Mouse (Mus musculus): ENCODE results near the gene Gm11034. TPM values are rescaled to one million over a fixed set of nuclear protein-coding genes. Genes with fewer than 3 reads are reported as not detected.
A peak's percentile ranks its signal among the peaks of the same experiment; 100 is the strongest.

The Gm11034 gene
- polyA plus RNA-seq, 1 experiment = not detected

DNA sequence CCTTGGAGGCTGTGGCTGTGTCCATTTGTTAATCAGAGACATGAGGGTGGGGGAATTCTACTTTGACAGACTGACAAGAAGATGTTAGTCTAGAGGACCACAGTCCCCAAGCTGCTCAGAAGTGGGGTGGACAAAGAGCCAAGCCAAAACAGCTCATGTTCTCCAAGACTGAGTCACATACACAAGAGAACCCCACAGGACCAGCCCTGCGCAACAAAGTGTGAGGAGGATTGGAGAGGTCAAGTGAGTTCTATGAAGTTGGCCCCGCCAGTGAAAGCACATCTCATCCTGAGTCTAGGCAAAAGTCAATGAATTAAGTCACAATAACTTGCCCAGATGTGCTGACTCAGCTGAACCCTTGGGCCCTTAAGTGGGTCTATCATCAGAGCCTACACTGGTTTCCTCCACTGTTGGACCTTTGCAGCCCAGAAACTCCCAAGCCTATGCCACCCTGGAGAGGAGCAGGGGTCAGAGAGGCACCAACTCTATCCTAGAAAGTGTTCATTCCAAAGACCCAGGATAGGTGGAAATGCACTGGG, 25.6 kb downstream of the Gm11034 start:
- Histone ChIP-seq H3K27ac (ENCODE audit: insufficient read depth, low read length) (no peak overlapping the region), H3K4me3 (ENCODE audit: insufficient read depth, low read length) (no peak overlapping the region), H3K4me1 (ENCODE audit: control insufficient read depth, insufficient read depth, low read length) (no peaks in the 10 kb centered on the region)
- TF ChIP-seq CTCF (IDR thresholded peaks at IDR 0.05; ENCODE audit: borderline replicate concordance, insufficient read depth, low read length) (no peak), POLR2A (IDR thresholded peaks at IDR 0.05; ENCODE audit: low read depth, low read length) (no peak)

DNA sequence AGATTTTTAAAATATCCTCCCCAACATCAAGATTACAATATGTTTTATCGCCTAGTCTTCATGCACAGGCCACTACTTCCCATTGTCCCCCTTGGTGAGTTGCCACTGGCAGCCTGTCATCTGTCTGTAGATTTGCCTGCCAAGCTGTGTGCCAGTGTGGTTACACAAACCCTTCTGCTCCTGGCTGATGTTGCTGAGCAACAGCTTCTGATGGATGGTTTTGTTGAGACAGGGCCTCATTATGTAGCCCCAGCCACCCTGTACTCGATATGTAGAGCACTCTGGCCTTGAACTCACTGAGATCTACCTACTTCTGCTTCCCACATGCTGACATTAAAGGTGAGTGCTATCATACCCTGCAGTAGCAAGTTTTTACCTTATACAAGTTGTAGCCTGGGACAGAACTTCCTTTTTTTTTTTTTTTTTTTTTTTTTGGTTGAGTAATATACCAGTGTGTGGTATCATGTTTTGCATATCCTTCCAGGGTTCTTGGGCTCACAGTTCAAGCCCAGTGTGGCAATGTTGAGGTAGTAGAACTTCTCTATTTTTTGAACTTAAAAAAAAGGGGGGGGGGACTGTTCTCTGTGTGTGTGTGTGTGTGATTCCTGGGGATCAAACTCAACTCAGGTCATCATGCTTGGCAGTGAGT, 29.8 kb downstream of the Gm11034 start:
- no peak overlapping the region for H3K27ac ChIP-seq (ENCODE audit: insufficient read depth, low read length)
- no peaks in the 10 kb centered on the region for H3K4me1 ChIP-seq (ENCODE audit: control insufficient read depth, insufficient read depth, low read length)
- no peak overlapping the region for H3K4me3 ChIP-seq (ENCODE audit: insufficient read depth, low read length)
- TF ChIP-seq CTCF (IDR thresholded peaks at IDR 0.05; ENCODE audit: borderline replicate concordance, insufficient read depth, low read length) (no peak), POLR2A (IDR thresholded peaks at IDR 0.05; ENCODE audit: low read depth, low read length) (no peak)

DNA sequence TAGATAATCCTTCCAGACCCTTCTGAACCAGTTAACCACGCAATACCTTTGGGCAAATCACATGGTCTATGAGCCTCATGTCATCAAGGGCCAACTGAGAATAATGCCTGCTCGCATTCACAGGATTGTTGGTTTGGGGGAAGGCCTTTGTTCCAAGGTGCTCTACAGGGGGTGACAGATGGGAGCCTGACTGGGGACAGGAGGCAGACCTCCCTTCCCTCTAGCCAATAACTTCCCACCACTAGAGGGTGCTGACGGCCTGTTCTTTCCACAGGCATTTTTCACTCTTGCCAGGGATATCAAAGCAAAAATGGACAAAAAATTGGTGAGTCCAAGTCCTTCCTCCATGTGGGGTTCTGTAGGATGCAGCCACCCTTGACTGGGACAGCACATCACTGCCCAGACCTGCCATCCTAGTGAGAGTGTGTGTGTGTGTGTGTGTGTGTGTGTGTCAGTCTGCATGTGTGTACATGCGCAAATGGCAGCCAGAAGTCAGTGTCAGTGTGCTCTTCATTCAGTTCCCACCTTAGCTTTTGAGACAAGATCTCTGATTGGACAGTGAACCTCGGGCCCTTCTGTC, 36.0 kb downstream of the Gm11034 start:
- H3K4me3 ChIP-seq (ENCODE audit: insufficient read depth, low read length) = no peak overlapping the region
- TF ChIP-seq CTCF (IDR thresholded peaks at IDR 0.05; ENCODE audit: borderline replicate concordance, insufficient read depth, low read length) (peak; percentile 46; the same call in 1 of the 2 replicates), POLR2A (IDR thresholded peaks at IDR 0.05; ENCODE audit: low read depth, low read length) (no peak)
- H3K27ac ChIP-seq (ENCODE audit: insufficient read depth, low read length) = no peak overlapping the region
- H3K4me1 ChIP-seq (ENCODE audit: control insufficient read depth, insufficient read depth, low read length) = no peaks in the 10 kb centered on the region

DNA sequence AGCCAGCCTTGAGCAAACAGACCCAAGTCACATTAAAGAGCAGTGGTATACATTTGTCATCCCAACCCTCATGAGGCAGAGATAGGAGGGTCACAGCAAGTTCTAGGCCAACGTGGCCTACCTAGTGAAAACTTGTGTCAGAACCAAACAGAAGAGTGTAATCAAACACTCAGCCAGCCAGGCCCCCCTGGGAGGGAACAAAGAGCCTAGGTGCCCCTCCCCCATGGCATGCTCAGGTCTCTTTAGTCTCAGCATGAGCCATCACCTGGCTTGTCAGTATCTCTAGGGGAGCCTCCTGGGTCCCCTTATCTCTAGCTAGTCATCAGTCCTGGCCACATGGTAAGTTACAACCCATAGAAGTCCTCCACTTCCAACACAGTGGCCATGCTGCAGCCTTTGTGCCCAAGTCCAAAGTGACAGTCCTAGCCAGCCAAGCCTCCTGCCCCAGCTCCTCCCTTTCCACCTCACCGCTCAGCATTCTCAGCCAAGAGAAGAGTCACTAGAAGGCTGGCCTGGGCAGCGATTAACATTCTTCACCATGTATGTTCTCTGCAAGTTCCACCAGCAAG, 43.7 kb downstream of the Gm11034 start:
- Histone ChIP-seq H3K4me3 (ENCODE audit: insufficient read depth, low read length) (no peak overlapping the region), H3K4me1 (ENCODE audit: control insufficient read depth, insufficient read depth, low read length) (no peaks in the 10 kb centered on the region), H3K27ac (ENCODE audit: insufficient read depth, low read length) (no peak overlapping the region)
- no peak for TF ChIP-seq POLR2A (IDR thresholded peaks at IDR 0.05; ENCODE audit: low read depth, low read length)
- no peak for TF ChIP-seq CTCF (IDR thresholded peaks at IDR 0.05; ENCODE audit: borderline replicate concordance, insufficient read depth, low read length)

DNA sequence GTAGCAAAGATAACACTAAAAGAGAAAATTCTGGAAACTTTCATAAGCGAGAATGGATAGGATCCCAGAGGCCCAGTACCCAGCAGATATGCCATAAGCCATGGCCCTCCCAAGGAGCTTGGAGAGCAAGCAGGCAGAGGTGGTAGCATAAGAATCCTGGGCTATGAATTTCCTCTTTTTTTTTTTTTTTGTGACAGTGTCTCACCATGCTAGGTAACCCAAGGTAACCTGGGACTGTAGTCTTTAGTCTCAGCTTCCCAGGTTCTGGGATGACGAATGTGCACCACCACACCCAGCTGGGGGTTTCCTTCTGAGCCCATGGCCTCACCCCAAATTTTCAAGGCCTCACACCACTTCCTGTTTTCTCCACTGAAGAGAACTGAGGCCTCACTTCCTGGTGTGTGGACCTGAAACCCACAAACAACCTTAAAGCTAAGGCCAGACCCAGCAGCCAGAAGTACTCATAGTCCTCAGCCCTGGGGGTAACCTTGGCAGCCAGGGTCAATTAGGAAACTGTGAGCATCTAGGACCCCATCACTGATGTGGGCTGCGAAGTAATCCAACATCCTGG, 44.3 kb downstream of the Gm11034 start:
- H3K27ac ChIP-seq (ENCODE audit: insufficient read depth, low read length) = no peak overlapping the region
- TF ChIP-seq CTCF (IDR thresholded peaks at IDR 0.05; ENCODE audit: borderline replicate concordance, insufficient read depth, low read length) (no peak), POLR2A (IDR thresholded peaks at IDR 0.05; ENCODE audit: low read depth, low read length) (no peak)
- H3K4me3 ChIP-seq (ENCODE audit: insufficient read depth, low read length) = no peak overlapping the region
- H3K4me1 ChIP-seq (ENCODE audit: control insufficient read depth, insufficient read depth, low read length) = no peaks in the 10 kb centered on the region

Other genes starting within 250 kb of the Gm11034 start
- gene Cyp4f18, start 204.0 kb downstream of the Gm11034 start, polyA plus RNA-seq (2011; ENCODE audit: insufficient read length, low read depth, missing spikeins) = not detected in 2 replicates
- not detected in 2 replicates for gene Olfr372, start 172.4 kb downstream of the Gm11034 start, polyA plus RNA-seq (2011; ENCODE audit: insufficient read length, low read depth, missing spikeins)
- not detected in 2 replicates for gene Olfr373, start 130.5 kb downstream of the Gm11034 start, polyA plus RNA-seq (2011; ENCODE audit: insufficient read length, low read depth, missing spikeins)
- 0.40 TPM in 1 of 2 replicates, not detected in the other for gene Olfr374, start 106.6 kb downstream of the Gm11034 start, polyA plus RNA-seq (2011; ENCODE audit: insufficient read length, low read depth, missing spikeins)
- 1,203 and 1,448 TPM in 2 replicates for gene Tpm4, start 78.7 kb downstream of the Gm11034 start, polyA plus RNA-seq (2011; ENCODE audit: insufficient read length, low read depth, missing spikeins)
- gene Rab8a, start 52.4 kb downstream of the Gm11034 start, polyA plus RNA-seq (2011; ENCODE audit: insufficient read length, low read depth, missing spikeins) = 102 and 115 TPM in 2 replicates
- not detected in 2 replicates for gene Hsh2d, start 24.0 kb downstream of the Gm11034 start, polyA plus RNA-seq (2011; ENCODE audit: insufficient read length, low read depth, missing spikeins)
- not detected in 2 replicates for gene Cib3, start 799 bp downstream of the Gm11034 start, polyA plus RNA-seq (2011; ENCODE audit: insufficient read length, low read depth, missing spikeins)
- 41.4 and 43.8 TPM in 2 replicates for gene Fam32a, start 6.1 kb upstream of the Gm11034 start, polyA plus RNA-seq (2011; ENCODE audit: insufficient read length, low read depth, missing spikeins)
- gene Ap1m1, start 26.4 kb upstream of the Gm11034 start, polyA plus RNA-seq (2011; ENCODE audit: insufficient read length, low read depth, missing spikeins) = 65.3 and 67.0 TPM in 2 replicates
- 3.8 and 4.6 TPM in 2 replicates for gene Gm10282, start 91.6 kb upstream of the Gm11034 start, polyA plus RNA-seq (2011; ENCODE audit: insufficient read length, low read depth, missing spikeins)
- gene Klf2, start 105.4 kb upstream of the Gm11034 start, polyA plus RNA-seq (2011; ENCODE audit: insufficient read length, low read depth, missing spikeins) = 19.1 and 19.7 TPM in 2 replicates
- gene Eps15l1, start 207.8 kb upstream of the Gm11034 start, polyA plus RNA-seq (2011; ENCODE audit: insufficient read length, low read depth, missing spikeins) = 58.0 and 65.0 TPM in 2 replicates
- 1.7 and 1.9 TPM in 2 replicates for gene Calr3, start 230.2 kb upstream of the Gm11034 start, polyA plus RNA-seq (2011; ENCODE audit: insufficient read length, low read depth, missing spikeins)
- gene 1700030K09Rik, start 230.2 kb upstream of the Gm11034 start, polyA plus RNA-seq (2011; ENCODE audit: insufficient read length, low read depth, missing spikeins) = 5.5 and 6.6 TPM in 2 replicates